Mouse (Mus musculus) mature B cell (primary cell): ENCODE results near the gene Guca2b.
"Not testable (repeated sequence)": the region's sequence is repeated elsewhere in the genome, so short reads cannot be mapped to it uniquely, and the experiment has no call there.

Experiments used
- in situ Hi-C: fragments of 300-500 bp; cut with MboI; formaldehyde crosslinking; loops from 2 replicates; pipeline ENCODE4 v1.14.3; 2019

The Guca2b gene

DNA sequence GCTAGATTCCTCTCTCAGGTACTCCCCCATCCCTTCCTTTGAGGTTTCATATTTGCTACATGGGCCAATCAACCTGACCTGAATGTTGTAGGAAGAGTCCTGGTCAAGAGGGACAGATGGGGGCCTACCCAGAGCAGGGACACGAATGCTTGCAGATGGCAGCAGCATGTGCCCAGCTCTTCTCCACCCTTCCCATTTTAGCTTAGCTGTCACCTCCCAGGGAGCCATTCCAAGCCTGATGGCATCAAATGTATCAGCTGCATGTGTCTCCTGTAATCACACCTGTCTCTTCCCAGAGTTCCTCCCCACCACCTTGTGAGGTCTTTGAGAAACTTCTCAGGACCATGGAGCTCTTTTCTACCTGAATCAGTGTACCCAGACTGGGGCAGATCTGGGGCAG is 1.7 kb downstream of the Guca2b start:
- in situ Hi-C loops = no loop called here

DNA sequence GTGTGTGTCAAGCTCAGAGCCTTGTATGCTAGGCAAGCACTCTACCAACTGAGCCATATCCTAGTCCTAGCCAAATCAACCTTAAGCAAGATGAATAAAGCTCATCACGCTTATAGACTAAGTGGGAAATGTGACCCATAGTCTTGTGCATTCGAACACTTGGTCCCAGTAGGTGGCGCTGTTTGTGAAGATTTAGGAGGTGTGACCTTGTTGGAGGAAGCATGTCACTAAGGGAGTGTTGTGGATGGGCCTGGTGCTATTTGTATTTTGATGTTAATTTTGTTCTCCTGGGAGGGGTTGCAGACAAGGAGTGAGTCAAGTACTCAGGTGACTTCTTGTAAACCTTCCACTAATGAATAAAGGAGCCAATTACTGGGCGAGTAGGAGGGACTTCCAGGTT is 16.1 kb downstream of the Guca2b start:
- in situ Hi-C loops = no loop called here

DNA sequence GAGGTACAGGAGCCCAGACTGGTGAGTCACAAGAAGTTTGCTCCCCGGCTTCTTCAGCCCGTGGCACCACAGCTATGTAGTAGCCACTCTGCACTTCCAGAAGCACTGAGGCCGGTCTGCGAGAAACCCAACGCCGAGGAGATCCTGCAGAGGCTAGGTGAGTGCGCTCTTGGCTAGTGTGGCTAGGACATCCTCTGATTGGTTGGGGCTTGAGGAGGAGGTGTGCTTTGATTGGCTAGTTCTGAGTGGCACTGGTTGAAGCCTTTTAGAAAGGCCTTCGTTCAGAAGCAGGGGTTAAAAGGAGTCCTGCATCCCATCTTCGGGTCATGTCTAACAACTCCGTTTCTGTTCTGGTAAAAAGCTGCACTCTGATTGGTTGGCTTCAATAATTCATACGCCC is 20.1 kb downstream of the Guca2b start:
- in situ Hi-C loops = no loop called here

DNA sequence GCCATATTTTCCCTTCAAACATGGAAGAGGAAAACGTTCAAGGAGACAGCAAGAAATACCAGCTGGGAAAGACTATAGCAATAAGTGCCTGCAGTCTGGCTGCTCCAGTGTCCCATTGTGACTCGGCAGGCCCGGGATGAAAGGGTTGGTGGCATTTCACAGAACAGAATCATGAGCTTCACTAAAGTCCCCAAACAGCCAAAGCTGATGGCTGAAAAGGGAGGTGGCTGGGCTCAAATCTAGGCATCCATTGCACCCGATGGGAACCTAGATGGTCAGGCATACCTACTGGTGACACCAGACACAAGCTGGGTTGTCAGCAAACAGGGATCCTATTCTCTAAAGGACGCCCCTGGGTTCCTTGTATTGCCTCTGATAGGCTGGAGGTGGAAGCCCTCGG is 20.8 kb downstream of the Guca2b start:
- in situ Hi-C loops = no loop called here

DNA sequence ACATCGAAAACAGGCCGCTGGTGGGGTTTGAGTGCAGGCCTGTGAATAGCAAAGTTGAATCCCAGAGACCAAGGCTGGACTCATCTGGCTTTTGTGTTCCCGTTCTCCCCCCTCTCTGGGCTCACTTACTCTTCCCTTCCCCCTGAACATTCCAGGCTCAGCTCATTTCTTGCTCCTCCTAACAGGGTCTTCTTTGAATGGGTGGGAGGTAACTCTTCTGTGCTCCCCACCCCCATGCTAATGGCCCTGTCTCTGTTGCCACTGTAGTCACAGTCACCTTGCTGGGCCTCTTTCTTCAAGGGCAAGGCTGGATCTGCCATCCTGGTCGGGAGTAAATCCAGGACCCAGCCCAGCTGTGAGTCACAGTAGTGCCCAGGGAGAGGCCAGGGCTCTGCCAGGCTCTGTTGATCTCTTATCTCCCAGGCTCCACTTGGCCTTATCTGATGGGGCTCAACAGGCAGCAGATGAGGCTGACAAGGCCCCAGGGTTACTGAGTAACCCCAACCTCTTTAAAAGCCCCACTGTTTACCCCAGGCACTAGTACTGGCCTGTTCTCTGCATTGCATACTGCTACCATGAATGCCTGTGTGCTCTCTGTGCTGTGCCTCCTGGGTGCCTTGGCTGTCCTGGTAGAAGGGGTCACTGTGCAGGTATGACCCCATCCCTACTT is 21.4 kb downstream of the Guca2b start, which contains the start of gene Guca2a:
Gene Guca2a (plus strand): TSS at position 529 of the 670 bp plus-strand sequence.
- in situ Hi-C loops = no loop called here

DNA sequence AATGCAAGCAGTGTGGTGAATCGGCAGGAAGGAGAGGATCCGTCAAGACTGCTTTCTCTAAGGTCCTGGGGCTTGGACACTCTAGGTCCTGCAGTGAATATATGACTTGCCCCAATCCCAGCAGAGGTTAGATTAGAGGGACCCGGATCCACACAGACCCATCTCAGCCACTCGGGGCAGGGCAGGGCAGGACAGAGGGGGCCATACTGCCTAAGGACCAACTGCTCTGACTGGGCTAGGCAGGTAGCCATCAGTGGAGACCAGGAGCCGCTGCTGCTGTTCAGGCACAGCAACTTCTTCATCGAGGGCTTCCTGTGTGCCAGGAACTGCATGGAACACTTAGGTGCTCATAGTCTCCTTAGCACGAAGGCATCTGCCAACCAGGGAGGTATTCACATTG is 22.0 kb downstream of the Guca2b start:
- in situ Hi-C loops = no loop called here

DNA sequence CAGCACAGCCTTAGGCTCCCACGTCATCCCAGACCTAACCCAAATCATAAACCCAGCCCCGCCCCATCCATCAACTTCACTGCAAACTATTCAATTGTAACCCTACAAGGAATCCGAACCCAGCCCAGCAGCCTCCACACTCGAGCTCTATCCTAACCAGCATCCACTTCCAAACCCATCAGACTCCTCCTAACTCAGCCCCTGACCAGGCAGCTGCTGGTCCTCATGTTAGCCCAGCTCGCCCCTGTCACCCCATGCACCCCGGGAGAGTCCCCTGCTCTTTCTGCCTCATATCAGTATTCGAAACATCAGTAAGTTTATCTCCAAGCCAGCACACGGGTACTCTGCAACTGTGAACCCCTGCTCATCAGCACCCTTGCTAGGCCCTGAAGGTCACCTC is 23.1 kb downstream of the Guca2b start:
- in situ Hi-C loops = no loop called here

DNA sequence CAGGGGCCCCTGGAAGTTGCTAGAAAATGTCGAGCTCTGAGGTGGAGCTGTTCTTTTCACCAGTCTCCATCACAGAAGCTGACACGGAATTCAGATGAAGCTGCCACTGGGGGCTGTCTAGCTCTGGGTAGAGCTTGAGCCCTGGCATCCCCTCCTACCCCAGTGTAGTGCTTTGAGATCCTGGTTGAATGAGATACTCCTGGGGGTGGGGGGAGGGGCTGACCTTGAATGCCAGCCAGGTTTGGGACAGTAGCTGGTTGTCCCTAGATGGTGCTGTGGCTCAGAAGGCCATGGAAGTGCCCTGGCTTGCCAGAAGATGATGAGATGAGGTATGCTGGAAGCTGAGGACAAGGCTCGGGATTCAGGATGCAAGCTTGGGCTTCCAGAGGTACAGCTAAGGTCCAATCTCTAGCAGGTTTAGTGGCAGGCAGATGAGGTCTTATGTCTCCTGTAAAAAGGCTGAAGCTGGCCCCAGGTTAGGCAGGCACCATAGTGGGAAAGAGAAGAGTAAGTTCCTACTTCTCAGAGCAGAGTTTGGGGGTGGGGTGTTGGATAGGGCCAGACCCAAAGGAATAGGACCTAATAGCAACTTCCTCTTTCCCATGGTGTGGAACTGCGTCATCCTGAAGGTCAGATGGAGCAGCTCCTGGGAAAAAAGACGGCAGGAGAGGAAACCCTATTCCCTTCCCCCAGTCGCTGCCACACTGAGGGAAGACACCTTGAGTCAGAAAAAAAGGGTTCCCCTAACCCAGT is 23.7 kb downstream of the Guca2b start:
- in situ Hi-C loops = no loop called here

DNA sequence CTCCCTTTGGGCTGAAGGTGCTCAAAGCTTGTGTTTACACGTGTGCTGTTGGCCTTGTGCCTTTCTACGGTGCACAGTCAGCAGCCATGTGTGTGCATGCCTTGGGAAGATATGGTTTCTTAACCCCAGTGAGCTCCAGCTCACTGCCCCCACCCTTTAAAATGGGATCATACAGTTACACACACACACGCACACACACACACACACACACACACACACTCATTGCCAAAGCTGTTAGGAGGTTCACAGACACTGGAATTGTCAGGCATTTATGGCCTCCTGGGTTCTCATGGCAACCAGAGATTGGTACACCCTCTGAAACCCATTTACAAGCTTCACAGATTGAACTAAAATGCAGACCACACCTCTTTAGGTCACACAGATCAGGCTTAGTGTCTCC is 24.8 kb downstream of the Guca2b start:
- in situ Hi-C loops = no loop called here

DNA sequence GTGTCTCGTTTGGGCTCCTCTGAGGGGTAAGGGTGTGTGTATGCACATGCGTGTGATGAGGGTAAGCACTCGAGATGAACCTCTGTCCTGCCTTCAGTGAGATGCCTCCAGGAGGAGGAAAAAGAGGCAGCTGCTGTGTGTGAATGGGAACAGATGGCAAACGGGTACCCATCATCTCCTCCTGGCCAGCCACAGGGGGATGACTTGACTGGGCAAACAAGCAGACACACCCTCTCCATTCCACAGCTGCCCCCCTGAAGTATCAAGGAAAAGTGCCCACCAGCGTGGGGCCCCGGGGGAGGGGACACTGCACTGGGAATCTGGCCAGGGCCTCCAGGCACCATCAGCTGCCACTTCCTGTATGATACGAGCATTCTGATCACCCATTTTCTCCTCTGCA is 25.4 kb downstream of the Guca2b start:
- in situ Hi-C loops = no loop called here

DNA sequence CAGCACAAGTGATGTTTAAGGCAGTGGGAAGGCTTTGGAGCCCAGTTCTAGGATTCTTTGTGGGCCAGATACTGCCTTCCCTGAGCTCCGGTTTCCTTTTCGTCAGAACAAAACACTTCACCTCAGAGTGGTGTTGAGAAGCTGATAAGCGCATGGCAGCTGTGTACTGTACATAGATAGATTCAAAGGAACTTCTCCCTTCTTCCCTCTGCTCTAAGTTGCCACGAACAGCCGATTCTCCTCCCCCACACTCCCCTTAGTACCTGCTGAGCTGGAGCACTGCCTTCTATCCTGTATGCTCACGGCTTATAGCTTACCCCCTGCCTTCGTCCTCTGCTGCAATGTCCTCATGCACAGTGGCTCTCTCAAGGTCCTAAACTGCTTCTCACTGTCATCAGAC is 26.0 kb downstream of the Guca2b start:
- in situ Hi-C loops = no loop called here

DNA sequence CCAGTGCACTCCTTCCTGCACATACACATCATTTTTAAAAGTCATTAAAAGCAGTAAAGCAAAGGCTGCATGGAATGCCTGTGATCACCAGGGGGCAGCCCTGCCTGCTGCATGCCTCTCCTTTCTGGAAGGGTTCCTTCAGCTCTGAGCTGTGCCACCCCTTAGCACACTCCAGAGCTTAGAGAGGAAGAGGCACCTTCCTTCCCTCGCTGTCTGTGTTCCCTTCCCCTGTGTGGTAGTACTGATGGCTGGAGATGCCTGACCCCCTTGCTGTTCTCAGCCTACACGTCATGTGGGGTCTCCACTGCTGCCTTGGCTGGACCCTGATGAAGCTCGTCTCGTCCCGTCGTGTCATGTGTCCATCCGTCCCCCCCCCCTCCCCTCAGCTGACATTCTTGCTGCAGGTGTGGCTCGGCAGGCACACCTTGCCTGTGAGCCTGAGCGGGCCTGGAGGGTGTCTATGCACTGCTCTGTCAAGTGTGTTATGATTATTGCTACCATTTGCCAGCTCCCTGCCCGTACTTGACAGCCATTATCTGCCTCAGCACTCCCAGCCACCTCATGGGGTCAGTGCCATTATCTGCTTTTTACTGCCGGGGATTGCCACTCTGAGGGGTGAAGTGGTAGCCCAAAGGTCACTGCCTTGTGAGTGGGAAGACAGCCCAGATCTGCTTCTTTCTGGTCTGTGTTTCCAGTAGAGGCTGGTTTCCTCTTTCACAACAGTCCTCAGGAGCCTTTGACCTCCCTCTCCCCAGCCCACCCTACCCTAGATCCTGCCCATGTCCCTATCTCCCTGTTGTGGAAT is 27.4 kb downstream of the Guca2b start:
- in situ Hi-C loops = no loop called here

DNA sequence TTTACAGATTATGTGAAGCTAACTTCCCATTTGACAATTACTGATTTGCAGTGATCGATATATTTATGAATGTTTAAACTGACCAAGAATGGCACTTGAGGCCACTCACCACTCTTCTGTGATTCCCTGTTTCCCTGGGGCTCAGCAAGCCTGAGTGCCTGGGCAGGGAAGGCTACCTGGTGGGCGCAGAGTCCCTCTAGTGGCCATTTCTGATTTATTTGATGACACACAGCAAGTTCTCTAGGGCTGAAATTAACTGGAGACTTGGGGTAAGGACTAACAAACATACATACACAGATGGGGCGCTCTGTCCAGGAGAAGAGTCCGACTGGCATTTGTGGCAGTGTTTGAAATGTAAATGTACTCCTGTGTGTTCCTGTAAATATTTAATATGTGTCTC is 30.4 kb downstream of the Guca2b start:
- in situ Hi-C loops = not testable (repeated sequence)

DNA sequence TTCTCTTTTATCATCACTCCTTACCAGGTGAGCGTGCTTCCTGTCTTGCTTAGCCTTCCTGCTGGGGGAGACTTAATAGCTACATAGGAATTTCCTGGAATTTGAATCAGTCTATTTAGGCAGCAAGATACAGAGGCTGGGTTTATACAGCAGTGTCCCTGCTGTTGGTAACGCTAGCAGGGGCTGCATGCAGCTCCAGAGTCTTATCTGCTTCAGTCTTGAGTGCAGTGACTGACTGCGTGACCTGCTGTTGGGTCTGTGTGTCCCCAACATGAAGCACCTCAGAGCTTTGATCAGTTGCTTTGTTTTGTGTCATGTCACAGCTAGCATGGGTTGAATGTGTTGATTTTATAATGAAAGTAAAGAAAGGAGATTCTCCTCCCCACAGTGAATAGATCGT is 31.4 kb downstream of the Guca2b start:
- in situ Hi-C loops = no loop called here

DNA sequence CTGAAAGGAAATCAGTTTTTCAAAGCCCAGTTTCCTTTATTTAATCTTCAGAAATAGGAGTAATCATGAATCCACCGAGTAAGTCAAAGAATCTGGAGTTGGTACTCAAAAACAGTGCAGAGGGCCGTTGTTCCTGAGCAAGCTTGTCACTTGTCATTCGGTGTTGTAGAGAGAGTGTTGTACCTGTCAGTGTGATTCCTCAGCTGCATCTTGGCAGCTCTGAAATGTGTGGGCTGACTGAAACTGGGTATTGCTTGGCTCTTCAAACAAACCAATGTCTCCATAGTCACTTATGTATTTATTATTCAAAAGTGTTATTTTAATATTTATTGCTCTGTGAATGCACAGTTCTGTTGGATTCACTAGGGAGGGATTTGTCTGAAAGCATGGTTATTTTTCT is 31.9 kb downstream of the Guca2b start:
- in situ Hi-C loops = no loop called here

DNA sequence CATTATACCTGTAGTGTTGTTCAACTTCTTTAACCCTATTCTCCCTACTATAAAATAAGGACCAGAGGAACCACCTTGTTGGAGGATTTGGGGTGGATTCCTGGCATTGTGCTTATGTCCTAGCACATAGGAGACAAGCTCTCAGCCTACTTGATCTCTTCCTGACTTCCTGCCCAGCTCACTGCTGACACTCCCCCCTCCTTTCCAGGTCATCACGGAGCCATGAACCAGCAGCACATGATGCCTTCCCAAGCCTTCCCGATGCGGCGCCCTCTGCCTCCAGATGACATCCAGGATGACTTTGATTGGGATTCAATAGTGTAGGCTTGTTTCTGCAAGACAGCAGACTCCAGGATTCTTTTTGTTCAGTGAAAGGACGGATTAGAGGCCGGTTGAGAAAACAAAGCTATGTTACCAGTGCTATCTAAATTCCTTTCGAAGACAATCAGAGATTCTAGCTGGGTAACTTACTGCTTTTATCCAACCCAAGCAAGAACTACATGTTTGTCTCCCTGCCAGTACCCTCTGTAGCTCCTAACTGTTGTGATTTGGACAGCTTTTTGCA is 32.6 kb downstream of the Guca2b start:
- in situ Hi-C loops = no loop called here

DNA sequence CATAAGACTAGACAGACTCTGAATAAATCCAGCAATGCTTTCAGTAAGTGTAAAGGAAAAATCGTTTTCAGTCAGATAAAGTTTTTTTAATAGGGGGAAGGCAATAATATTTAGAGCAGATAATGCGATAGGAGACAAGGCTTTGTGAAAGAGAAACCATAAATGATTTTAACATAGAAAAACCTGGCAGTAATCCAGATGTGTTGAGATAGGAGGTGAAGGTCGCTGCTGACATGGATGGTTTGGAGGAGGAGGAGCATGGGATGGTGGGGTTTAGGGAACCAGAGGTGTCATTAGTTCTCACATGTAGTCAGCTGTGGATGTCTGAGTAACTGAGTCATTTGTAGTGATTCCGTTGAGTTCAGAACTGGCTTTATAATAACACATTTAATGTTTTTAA is 44.0 kb downstream of the Guca2b start:
- in situ Hi-C loops = no loop called here

DNA sequence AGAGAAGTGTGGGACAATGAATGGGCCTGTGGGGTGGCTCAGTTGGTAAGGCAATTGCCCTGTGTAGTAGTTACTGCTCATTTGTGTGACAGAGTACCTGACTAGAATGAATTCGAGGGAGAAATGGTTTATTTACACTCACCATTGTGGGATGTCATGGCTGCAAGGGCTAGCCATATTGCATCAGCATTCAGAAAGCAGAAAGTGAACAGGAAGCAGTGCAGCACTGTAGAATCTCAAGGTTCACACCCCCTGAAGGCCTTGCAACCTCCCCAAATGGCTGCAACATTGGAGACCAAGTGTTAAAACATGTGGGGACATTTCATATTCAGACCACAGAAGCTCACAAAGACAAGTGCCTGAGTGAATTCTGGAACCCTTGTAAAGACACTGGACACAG is 44.7 kb downstream of the Guca2b start:
- in situ Hi-C loops = no loop called here

DNA sequence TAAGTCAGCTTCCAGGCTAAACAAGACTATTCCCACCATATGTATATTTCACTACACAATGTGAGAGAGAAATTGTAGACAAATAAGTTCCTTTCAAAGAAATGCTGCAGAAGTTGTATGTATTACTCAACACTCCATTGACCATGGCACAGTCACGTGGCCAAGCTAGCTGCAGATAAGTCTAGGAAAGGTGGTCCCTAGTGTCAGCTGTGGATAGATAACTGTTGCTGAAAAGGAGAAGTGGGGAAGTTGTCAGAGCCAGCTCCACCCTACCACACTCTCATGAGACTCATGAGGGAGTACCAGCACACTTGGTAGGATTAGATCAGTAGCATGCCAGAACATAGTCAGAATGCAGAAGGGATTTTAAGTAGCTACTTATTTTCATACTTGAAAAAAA is 49.3 kb downstream of the Guca2b start:
- in situ Hi-C loops = no loop called here
